Mouse (Mus musculus) intestine, postnatal 0 days (tissue): ENCODE results near the gene Hrk. TPM values are rescaled to one million over a fixed set of nuclear protein-coding genes. Genes with fewer than 3 reads are reported as not detected.

Experiments used
- ATAC-seq: fragments of 200-750 bp; cut with Nextera tagmentation; 2 replicates; pipeline ENCODE4 v1.8.0; 2017; ENCODE audit warnings: mild to moderate bottlenecking, moderate TSS enrichment, moderate library complexity
- H3K27ac ChIP-seq: fragments of 300-500 bp; sonication (generic); 2 replicates; pipeline ENCODE4 v1.5.1; 2014; ENCODE audit warnings: mild to moderate bottlenecking, low read depth, low read length, moderate library complexity
- H3K27me3 ChIP-seq: fragments of 300-500 bp; sonication (generic); replicated peaks from 2 replicates; pipeline ENCODE4 v1.6.1; 2014; ENCODE audit warnings: low read length, mixed read lengths; ENCODE audit not compliant: control insufficient read depth, insufficient read depth
- H3K36me3 ChIP-seq: fragments of 300-500 bp; sonication (generic); 2 replicates; pipeline ENCODE4 v1.6.1; 2014; ENCODE audit warnings: mild to moderate bottlenecking, moderate library complexity; ENCODE audit not compliant: control insufficient read depth, insufficient read depth
- H3K4me1 ChIP-seq: fragments of 300-500 bp; sonication (generic); replicated peaks from 2 replicates; pipeline ENCODE4 v1.6.1; 2014; ENCODE audit warnings: antibody characterized with exemption, low read length, mixed read lengths; ENCODE audit not compliant: control insufficient read depth, insufficient read depth
- H3K4me2 ChIP-seq: fragments of 300-500 bp; sonication (generic); replicated peaks from 2 replicates; pipeline ENCODE4 v1.6.1; 2014; ENCODE audit warnings: low read depth, mild to moderate bottlenecking, moderate library complexity
- H3K4me3 ChIP-seq: fragments of 300-500 bp; sonication (generic); 2 replicates; pipeline ENCODE4 v1.5.1; 2014; ENCODE audit warnings: low read depth, low read length
- H3K9ac ChIP-seq: fragments of 300-500 bp; sonication (generic); 2 replicates; pipeline ENCODE4 v1.6.1; 2014; ENCODE audit warnings: mild to moderate bottlenecking, low read depth, low read length
- H3K9me3 ChIP-seq: fragments of 300-500 bp; sonication (generic); 2 replicates; pipeline ENCODE4 v1.6.1; 2016; ENCODE audit warnings: mixed run types; ENCODE audit not compliant: control insufficient read depth
- CTCF ChIP-seq: sonication (generic); IDR thresholded peaks from 2 replicates; pipeline ENCODE4 v1.5.1; 2016; ENCODE audit warnings: low read depth, mild to moderate bottlenecking, control low read depth, antibody characterized with exemption, moderate library complexity
- WGBS: fragments of 180-500 bp; shearing (Covaris S2); extraction: QIAGEN DNeasy Blood & Tissue Kit; methylation state at CpG from one replicate; pipeline ENCODE4 v1.1.7; 2014; 5-methylcytosine and 5-hydroxymethylcytosine counted together
- polyA plus RNA-seq: library from polyadenylated mRNA; unstranded; fragments of >200 nt; fragmentation: Nextera tagmentation; extraction: Ambion mirVana; gene quantifications from 2 replicates; pipeline ENCODE4 v1.2.1, GENCODE M21; 2015

Gene Hrk
- polyA plus RNA-seq, 1 experiment from 2014 or later = 0.08 TPM

GRCm38 (mm10) chr5:118144327-118144726 is 20.1 kb upstream of the Hrk start:
- ATAC-seq = no peak
- Histone ChIP-seq H3K36me3 (peaks cover 36% of the 10 kb centered on the region), H3K27ac (no peak overlapping the region), H3K4me2 (no peak overlapping the region), H3K9ac (no peak overlapping the region), H3K4me3 (no peak overlapping the region), H3K4me1 (no peaks in the 10 kb centered on the region), H3K9me3 (no peaks in the 10 kb centered on the region), H3K27me3 (no peaks in the 10 kb centered on the region)
- WGBS = 67% methylated on average over 4 of the region's 4 CpGs
- TF ChIP-seq CTCF = no peak

- no peak for ATAC-seq
Measured at GRCm38 (mm10) chr5:118144770-118145169, 19.7 kb upstream of the Hrk start.

DNA sequence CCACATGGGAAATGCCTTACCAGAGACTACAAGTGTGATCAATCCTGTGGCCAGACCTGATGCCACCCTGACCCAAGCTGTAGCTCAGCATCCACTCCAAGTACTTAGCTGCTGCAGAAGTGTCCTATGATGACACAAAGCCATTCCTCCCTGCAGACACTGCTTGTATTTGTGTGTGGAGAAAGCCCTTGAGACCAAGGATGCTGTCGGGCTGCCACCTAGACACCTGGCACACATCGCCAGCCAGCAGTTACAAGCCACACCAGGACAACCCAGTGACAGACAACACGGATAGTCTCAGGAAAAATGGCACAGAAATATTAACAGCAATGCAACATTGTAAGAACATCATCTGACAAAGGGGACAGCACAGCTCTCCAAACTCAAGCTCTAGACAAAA is 19.0 kb upstream of the Hrk start:
- Histone ChIP-seq H3K4me3 (no peak overlapping the region), H3K4me1 (no peaks in the 10 kb centered on the region), H3K36me3 (peaks cover 31% of the 10 kb centered on the region), H3K27ac (no peak overlapping the region), H3K4me2 (no peak overlapping the region), H3K9me3 (no peaks in the 10 kb centered on the region), H3K9ac (no peak overlapping the region), H3K27me3 (no peaks in the 10 kb centered on the region)
- ATAC-seq = no peak
- no peak for TF ChIP-seq CTCF
- WGBS = 96% methylated on average over 3 of the region's 3 CpGs

More at GRCm38 (mm10) chr5:118144770-118145169, 19.7 kb upstream of the Hrk start:
- TF ChIP-seq CTCF = no peak
- Histone ChIP-seq H3K36me3 (peaks cover 34% of the 10 kb centered on the region), H3K4me2 (no peak overlapping the region), H3K4me1 (no peaks in the 10 kb centered on the region), H3K9ac (no peak overlapping the region), H3K9me3 (no peaks in the 10 kb centered on the region), H3K27ac (no peak overlapping the region), H3K4me3 (no peak overlapping the region), H3K27me3 (no peaks in the 10 kb centered on the region)
- 69% methylated on average over 6 of the region's 6 CpGs for WGBS

- no peak for ATAC-seq
Measured at GRCm38 (mm10) chr5:118145999-118146679, 18.3 kb upstream of the Hrk start.

GRCm38 (mm10) chr5:118147264-118147663 is 17.2 kb upstream of the Hrk start:
- no peak for ATAC-seq
- Histone ChIP-seq H3K4me1 (no peaks in the 10 kb centered on the region), H3K9me3 (no peaks in the 10 kb centered on the region), H3K4me3 (no peak overlapping the region), H3K27ac (no peak overlapping the region), H3K9ac (no peak overlapping the region), H3K4me2 (no peak overlapping the region), H3K27me3 (no peaks in the 10 kb centered on the region), H3K36me3 (peaks cover 15% of the 10 kb centered on the region)
- no peak for TF ChIP-seq CTCF
- WGBS = 68% methylated on average over 10 of the region's 10 CpGs

More at GRCm38 (mm10) chr5:118145999-118146679, 18.3 kb upstream of the Hrk start:
- Histone ChIP-seq H3K9ac (no peak overlapping the region), H3K36me3 (peaks cover 24% of the 10 kb centered on the region), H3K9me3 (no peaks in the 10 kb centered on the region), H3K27me3 (no peaks in the 10 kb centered on the region), H3K27ac (no peak overlapping the region), H3K4me1 (no peaks in the 10 kb centered on the region), H3K4me3 (no peak overlapping the region), H3K4me2 (no peak overlapping the region)
- WGBS = 74% methylated on average over 15 of the region's 15 CpGs
- no peak for TF ChIP-seq CTCF

DNA sequence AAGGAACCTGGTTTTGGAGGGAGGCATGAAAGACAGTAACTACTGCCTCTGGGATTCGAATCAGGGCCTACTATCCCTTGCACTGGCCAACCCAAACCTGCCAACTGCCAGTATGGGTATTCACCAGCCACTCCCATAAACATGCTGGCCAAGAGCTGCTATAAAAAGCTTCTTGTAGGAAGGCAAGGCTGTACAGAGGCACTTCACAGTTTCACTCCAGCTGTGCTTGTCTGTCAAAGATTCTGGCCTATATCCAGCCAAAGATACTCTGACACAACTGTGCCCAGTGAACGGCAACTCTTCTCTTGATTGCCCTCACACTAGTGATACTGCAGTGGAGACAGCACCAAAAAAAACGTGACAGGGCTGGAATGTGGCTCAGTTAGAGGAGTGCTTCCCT is 14.7 kb upstream of the Hrk start:
- no peaks in the 10 kb centered on the region for H3K4me1 ChIP-seq
- no peaks in the 10 kb centered on the region for H3K9me3 ChIP-seq
- no peak overlapping the region for H3K4me2 ChIP-seq
- H3K4me3 ChIP-seq = no peak overlapping the region
- no peak overlapping the region for H3K27ac ChIP-seq
- no peak for ATAC-seq
- no peaks in the 10 kb centered on the region for H3K27me3 ChIP-seq
- no peak overlapping the region for H3K9ac ChIP-seq
- WGBS = 72% methylated on average over 3 of the region's 3 CpGs
- TF ChIP-seq CTCF = no peak
- H3K36me3 ChIP-seq = peaks cover 11% of the 10 kb centered on the region; the same call in 1 of the 2 replicates
